Mouse (Mus musculus): ENCODE results near the gene Rpgrip1l. TPM values are rescaled to one million over a fixed set of nuclear protein-coding genes. Genes with fewer than 3 reads are reported as not detected.

Gene Rpgrip1l
- total RNA-seq, 1 experiment from 2014 or later, result 1.6 TPM

GRCm38 (mm10) chr8:91339651-91340050 is 26.6 kb upstream of the Rpgrip1l start:
- ATAC-seq (replicated peaks; ENCODE audit: insufficient number of reproducible peaks, low FRiP score, low TSS enrichment, poor library complexity, severe bottlenecking), result no peak

- ATAC-seq (replicated peaks; ENCODE audit: insufficient number of reproducible peaks, low FRiP score, low TSS enrichment, poor library complexity, severe bottlenecking), result no peak
These were observed 25.5 kb upstream of the Rpgrip1l start for GRCm38 (mm10) chr8:91338389-91339154.

- ATAC-seq (replicated peaks; ENCODE audit: insufficient number of reproducible peaks, low FRiP score, low TSS enrichment, poor library complexity, severe bottlenecking), result no peak
These were observed 16.4 kb upstream of the Rpgrip1l start for GRCm38 (mm10) chr8:91329461-91329850.

- ATAC-seq (replicated peaks; ENCODE audit: insufficient number of reproducible peaks, low FRiP score, low TSS enrichment, poor library complexity, severe bottlenecking), result no peak
These were observed 16.0 kb upstream of the Rpgrip1l start for GRCm38 (mm10) chr8:91329056-91329455.

GRCm38 (mm10) chr8:91327471-91328205 is 14.6 kb upstream of the Rpgrip1l start:
- ATAC-seq (replicated peaks; ENCODE audit: insufficient number of reproducible peaks, low FRiP score, low TSS enrichment, poor library complexity, severe bottlenecking), result no peak

- no peak for ATAC-seq (replicated peaks; ENCODE audit: insufficient number of reproducible peaks, low FRiP score, low TSS enrichment, poor library complexity, severe bottlenecking)
These were observed 13.9 kb upstream of the Rpgrip1l start for GRCm38 (mm10) chr8:91326946-91327345.

GRCm38 (mm10) chr8:91326018-91326417 is 13.0 kb upstream of the Rpgrip1l start:
- ATAC-seq (replicated peaks; ENCODE audit: insufficient number of reproducible peaks, low FRiP score, low TSS enrichment, poor library complexity, severe bottlenecking), result no peak

GRCm38 (mm10) chr8:91324916-91325315 is 11.9 kb upstream of the Rpgrip1l start:
- ATAC-seq (replicated peaks; ENCODE audit: insufficient number of reproducible peaks, low FRiP score, low TSS enrichment, poor library complexity, severe bottlenecking), result no peak

- no peak for ATAC-seq (replicated peaks; ENCODE audit: insufficient number of reproducible peaks, low FRiP score, low TSS enrichment, poor library complexity, severe bottlenecking)
These were observed 11.2 kb upstream of the Rpgrip1l start for GRCm38 (mm10) chr8:91324271-91324670.

GRCm38 (mm10) chr8:91323511-91323910 is 10.4 kb upstream of the Rpgrip1l start:
- ATAC-seq (replicated peaks; ENCODE audit: insufficient number of reproducible peaks, low FRiP score, low TSS enrichment, poor library complexity, severe bottlenecking), result no peak

- ATAC-seq (replicated peaks; ENCODE audit: insufficient number of reproducible peaks, low FRiP score, low TSS enrichment, poor library complexity, severe bottlenecking), result no peak
These were observed 6.1 kb upstream of the Rpgrip1l start for GRCm38 (mm10) chr8:91318938-91319729.

GRCm38 (mm10) chr8:91317567-91318227 is 4.6 kb upstream of the Rpgrip1l start:
- ATAC-seq (replicated peaks; ENCODE audit: insufficient number of reproducible peaks, low FRiP score, low TSS enrichment, poor library complexity, severe bottlenecking), result no peak

- ATAC-seq (replicated peaks; ENCODE audit: insufficient number of reproducible peaks, low FRiP score, low TSS enrichment, poor library complexity, severe bottlenecking), result no peak
These were observed 720 bp downstream of the Rpgrip1l start for GRCm38 (mm10) chr8:91312342-91312741.

- ATAC-seq (replicated peaks; ENCODE audit: insufficient number of reproducible peaks, low FRiP score, low TSS enrichment, poor library complexity, severe bottlenecking), result no peak
These were observed 8.3 kb downstream of the Rpgrip1l start for GRCm38 (mm10) chr8:91304481-91305386.

GRCm38 (mm10) chr8:91298672-91299071 is 14.4 kb downstream of the Rpgrip1l start:
- ATAC-seq (replicated peaks; ENCODE audit: insufficient number of reproducible peaks, low FRiP score, low TSS enrichment, poor library complexity, severe bottlenecking), result no peak

- ATAC-seq (replicated peaks; ENCODE audit: insufficient number of reproducible peaks, low FRiP score, low TSS enrichment, poor library complexity, severe bottlenecking), result no peak
These were observed 17.3 kb downstream of the Rpgrip1l start for GRCm38 (mm10) chr8:91295786-91296185.

- ATAC-seq (replicated peaks; ENCODE audit: insufficient number of reproducible peaks, low FRiP score, low TSS enrichment, poor library complexity, severe bottlenecking), result no peak
These were observed 22.5 kb downstream of the Rpgrip1l start for GRCm38 (mm10) chr8:91290576-91290975.

- no peak for ATAC-seq (replicated peaks; ENCODE audit: insufficient number of reproducible peaks, low FRiP score, low TSS enrichment, poor library complexity, severe bottlenecking)
These were observed 26.8 kb downstream of the Rpgrip1l start for GRCm38 (mm10) chr8:91286237-91286636.

Measured in monocyte, adult 5-6 weeks (primary cell).